Mouse (Mus musculus) liver, adult 2 months (tissue): ENCODE measurements around the gene Tph2. TPM values are rescaled to one million over a fixed set of nuclear protein-coding genes. Genes with fewer than 3 reads are reported as not detected.

Experiments used
- DNase-seq: peaks from one replicate; pipeline ENCODE4 v3.0.0-alpha.2; 2011; ENCODE audit warnings: low read depth, low spot score; ENCODE audit errors: extremely low read depth
- H3K27ac ChIP-seq: fragments of 200-500 bp; replicated peaks from 2 replicates; pipeline ENCODE4 v1.5.1; 2012; ENCODE audit warnings: low read depth, mild to moderate bottlenecking, control low read depth, inconsistent platforms, low read length; ENCODE audit not compliant: insufficient read depth
- H3K27me3 ChIP-seq: fragments of 200-500 bp; 2 replicates; pipeline ENCODE4 v1.6.1; 2012; ENCODE audit warnings: mild to moderate bottlenecking, moderate library complexity, low read length, inconsistent platforms; ENCODE audit not compliant: control insufficient read depth, insufficient read depth
- H3K36me3 ChIP-seq: fragments of 200-500 bp; 2 replicates; pipeline ENCODE4 v1.6.1; 2012; ENCODE audit warnings: low read length, inconsistent platforms; ENCODE audit not compliant: control insufficient read depth, insufficient read depth
- H3K4me1 ChIP-seq: fragments of 200-500 bp; 2 replicates; pipeline ENCODE4 v1.6.1; 2011; ENCODE audit warnings: low read length; ENCODE audit not compliant: control insufficient read depth, insufficient read depth
- H3K4me3 ChIP-seq: fragments of 200-500 bp; 2 replicates; pipeline ENCODE4 v1.5.1; 2011; ENCODE audit warnings: low read depth, mild to moderate bottlenecking, control low read depth, low read length, moderate library complexity; ENCODE audit not compliant: insufficient read depth
- H3K79me2 ChIP-seq: fragments of 200-500 bp; 2 replicates; pipeline ENCODE4 v1.6.1; 2012; ENCODE audit warnings: inconsistent platforms, mild to moderate bottlenecking, low read length, moderate library complexity; ENCODE audit not compliant: control insufficient read depth, insufficient read depth
- H3K9ac ChIP-seq: fragments of 200-500 bp; 2 replicates; pipeline ENCODE4 v1.6.1; 2012; ENCODE audit warnings: low read depth, mild to moderate bottlenecking, control low read depth, inconsistent platforms, low read length
- CTCF ChIP-seq: fragments of 200-500 bp; IDR thresholded peaks from 2 replicates; pipeline ENCODE4 v1.5.1; 2011; ENCODE audit warnings: low read depth, low read length, control low read depth
- POLR2A ChIP-seq: fragments of 200-500 bp; IDR thresholded peaks from 2 replicates; pipeline ENCODE4 v1.6.1; 2011; ENCODE audit warnings: low read length, control low read depth; ENCODE audit not compliant: insufficient read depth; ENCODE audit errors: extremely low read depth
- WGBS: fragments of 180-500 bp; shearing (Covaris S2); methylation state at CpG from one replicate; pipeline ENCODE4 v1.1.7; 2018; 5-methylcytosine and 5-hydroxymethylcytosine counted together
- polyA plus RNA-seq: library from polyadenylated mRNA; depleted of rRNA; stranded (reverse); fragments of >200 nt; gene quantifications from 2 replicates; pipeline ENCODE4 v1.2.3, GENCODE M21; 2012; rRNA removed
- total RNA-seq: library from RNA; depleted of rRNA; stranded (reverse); fragments of >200 nt; gene quantifications from 2 replicates; pipeline ENCODE4 v1.2.3, GENCODE M21; 2014; rRNA removed

Tph2 gene
- total RNA-seq (not detected in 2 replicates), polyA plus RNA-seq (not detected in 2 replicates)

DNA sequence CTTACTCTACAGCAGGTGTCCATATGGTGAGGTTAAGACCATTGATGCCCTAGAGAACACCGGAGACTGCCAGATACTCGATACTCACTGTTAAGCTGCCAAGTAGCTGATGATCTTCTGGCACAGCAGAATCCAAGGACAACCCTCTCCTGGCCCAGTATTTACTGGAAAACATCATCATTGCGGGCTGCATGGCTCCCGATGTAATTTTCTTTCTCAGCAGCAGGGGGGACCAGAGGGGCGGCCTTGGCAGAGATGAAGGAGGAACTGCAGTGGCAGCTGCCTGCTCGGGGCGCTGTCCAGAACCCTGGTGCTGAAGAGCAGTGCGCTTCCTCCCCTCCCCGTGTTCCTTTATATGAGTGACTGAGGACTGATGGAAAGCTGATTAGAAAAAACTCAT lies at the start of gene Tph2:
Gene Tph2 (minus strand): TSS at position 326 of the 400 bp plus-strand sequence.
- WGBS = 6% methylated on average over 9 of the region's 9 CpGs
- H3K36me3 ChIP-seq = no peaks in the 10 kb centered on the region
- H3K27ac ChIP-seq = no peak within 1 kb of the TSS
- DNase-seq = no peak
- H3K27me3 ChIP-seq = 0 out of 2 replicates have a peak, but pooled peaks cover 3% of the 10 kb centered on the region
- H3K9ac ChIP-seq = no peak within 1 kb of the TSS
- H3K4me3 ChIP-seq = no peak within 1 kb of the TSS
- H3K79me2 ChIP-seq = no peaks in the 10 kb centered on the region
- TF ChIP-seq CTCF (no peak), POLR2A (no peak)
- no peaks in the 10 kb centered on the region for H3K4me1 ChIP-seq

DNA sequence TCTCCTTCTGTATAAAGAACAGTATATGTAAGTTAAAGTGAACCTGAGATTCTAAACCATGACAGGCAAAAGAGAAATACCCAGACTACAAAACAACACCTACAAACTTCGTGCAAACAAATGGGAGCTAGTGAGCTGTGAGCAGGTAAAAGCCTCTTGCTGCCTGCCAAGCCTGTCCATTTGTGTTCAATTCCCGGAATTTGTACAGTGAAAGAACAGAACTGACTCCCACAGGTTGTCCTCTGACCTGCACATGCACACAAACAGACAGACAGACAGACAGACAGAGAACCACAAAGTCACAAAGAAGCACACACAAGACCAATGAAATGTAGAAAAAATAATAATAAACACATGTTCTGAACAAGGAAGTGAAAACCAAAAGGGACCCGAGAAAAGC lies 49.0 kb upstream of the Tph2 start:
- no peaks in the 10 kb centered on the region for H3K27me3 ChIP-seq
- H3K4me1 ChIP-seq = peaks cover 19% of the 10 kb centered on the region
- 28% methylated on average over 3 of the region's 3 CpGs for WGBS
- TF ChIP-seq POLR2A (no peak), CTCF (no peak)
- peak overlapping the region; percentile 85 for H3K27ac ChIP-seq
- H3K79me2 ChIP-seq = peaks cover 20% of the 10 kb centered on the region
- H3K36me3 ChIP-seq = peaks cover 28% of the 10 kb centered on the region
- H3K4me3 ChIP-seq = no peak overlapping the region
- no peak overlapping the region for H3K9ac ChIP-seq
- DNase-seq = peak; percentile 88

DNA sequence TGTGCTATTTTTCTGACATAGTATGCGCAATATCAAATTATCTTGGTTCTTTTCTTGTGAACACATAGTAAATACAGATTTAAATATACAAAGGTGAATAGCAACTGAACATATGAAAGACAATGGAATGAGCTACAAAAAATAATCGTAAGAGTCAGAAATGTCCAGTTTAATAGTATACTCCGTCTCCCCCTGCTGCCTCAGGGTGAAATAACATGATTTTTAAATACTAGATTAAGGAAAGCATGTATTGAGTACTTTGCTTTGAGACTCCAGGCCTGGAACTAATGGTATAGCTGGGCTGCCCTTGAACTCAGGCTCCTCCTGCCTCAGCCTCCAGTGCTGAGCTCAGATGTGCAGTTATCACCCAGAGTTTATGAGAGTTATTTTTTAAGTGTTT lies 47.7 kb upstream of the Tph2 start:
- H3K4me3 ChIP-seq = no peak overlapping the region
- no peak overlapping the region for H3K9ac ChIP-seq
- peaks cover 10% of the 10 kb centered on the region; the same call in 1 of the 2 replicates for H3K4me1 ChIP-seq
- H3K79me2 ChIP-seq = peaks cover 23% of the 10 kb centered on the region
- no peak overlapping the region for H3K27ac ChIP-seq
- DNase-seq = no peak
- TF ChIP-seq POLR2A = no peak
- TF ChIP-seq CTCF = no peak
- peaks cover 28% of the 10 kb centered on the region for H3K36me3 ChIP-seq
- 87% methylated on average over 3 of the region's 3 CpGs for WGBS
- no peaks in the 10 kb centered on the region for H3K27me3 ChIP-seq

DNA sequence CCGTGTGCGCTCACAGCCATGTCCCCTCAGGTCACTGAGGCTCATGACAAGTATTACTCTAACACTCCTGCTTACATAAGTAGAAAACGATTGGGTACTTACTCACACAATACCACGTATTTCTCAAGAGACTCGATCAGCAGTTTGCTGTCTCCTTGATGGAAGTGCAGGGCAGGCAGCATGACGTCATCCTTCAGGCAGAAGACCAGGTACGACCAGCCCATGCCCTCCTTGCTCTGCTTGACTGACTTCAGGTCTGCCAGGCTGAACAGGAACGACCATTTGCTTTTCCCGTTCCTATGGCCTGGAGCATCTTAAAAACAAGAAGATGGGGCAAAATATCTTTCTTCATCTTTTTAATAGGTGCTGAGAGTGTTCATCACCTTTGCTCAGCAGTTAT lies 44.2 kb upstream of the Tph2 start:
- 87% methylated on average over 9 of the region's 9 CpGs for WGBS
- Histone ChIP-seq H3K9ac (no peak overlapping the region), H3K4me3 (no peak overlapping the region), H3K4me1 (peaks cover 4% of the 10 kb centered on the region; the same call in 1 of the 2 replicates), H3K27ac (no peak overlapping the region), H3K79me2 (peaks cover 16% of the 10 kb centered on the region), H3K27me3 (no peaks in the 10 kb centered on the region), H3K36me3 (peaks cover 25% of the 10 kb centered on the region)
- TF ChIP-seq CTCF = no peak
- TF ChIP-seq POLR2A = no peak
- DNase-seq = no peak

DNA sequence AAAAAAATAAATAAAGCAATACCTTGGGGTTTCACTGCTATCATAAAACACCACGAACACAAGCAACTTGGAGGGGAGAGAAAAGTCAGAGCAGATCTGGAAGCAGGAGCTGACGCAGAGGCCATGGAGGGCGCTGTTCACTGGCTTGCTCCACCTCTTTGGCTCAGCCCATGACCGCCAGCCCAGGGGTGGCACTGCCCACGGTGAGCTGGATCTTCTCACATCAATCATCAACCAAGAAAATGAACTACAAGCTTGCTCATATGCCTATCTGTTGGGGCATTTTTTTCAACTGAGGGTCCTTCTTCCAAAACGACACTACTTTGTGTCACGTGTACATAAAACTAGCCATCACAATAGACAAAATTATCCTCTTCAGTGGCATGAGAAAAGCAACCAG lies 41.8 kb upstream of the Tph2 start:
- H3K27ac ChIP-seq = no peak overlapping the region
- H3K4me1 ChIP-seq = no peaks in the 10 kb centered on the region; the same call in 1 of the 2 replicates
- no peak for DNase-seq
- peaks cover 13% of the 10 kb centered on the region; the same call in 1 of the 2 replicates for H3K79me2 ChIP-seq
- no peak overlapping the region for H3K9ac ChIP-seq
- no peaks in the 10 kb centered on the region for H3K27me3 ChIP-seq
- WGBS = 64% methylated on average over 7 of the region's 7 CpGs
- TF ChIP-seq POLR2A (no peak), CTCF (peak; percentile 9; the same call in 1 of the 2 replicates)
- no peak overlapping the region for H3K4me3 ChIP-seq
- peaks cover 24% of the 10 kb centered on the region for H3K36me3 ChIP-seq

DNA sequence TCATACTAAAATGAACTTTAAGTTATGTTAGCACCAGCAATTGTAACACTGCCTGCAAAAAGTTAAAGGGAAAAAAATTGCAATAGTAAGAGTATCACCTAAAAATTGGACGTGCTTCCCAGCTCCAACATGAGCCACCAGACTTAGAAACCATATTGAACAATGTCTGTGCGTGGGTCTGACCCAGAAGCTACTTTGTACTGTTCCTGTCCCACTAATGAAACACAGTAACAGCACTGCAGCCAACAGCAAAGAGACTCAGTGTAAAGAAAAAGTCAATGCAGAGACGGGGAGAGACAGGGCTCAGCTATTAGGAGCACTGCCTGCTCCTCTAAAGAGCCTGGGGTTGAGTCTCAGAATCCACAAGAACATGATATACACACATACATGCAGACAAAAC lies 39.0 kb upstream of the Tph2 start:
- 73% methylated on average over 3 of the region's 3 CpGs for WGBS

More for the DNA sequence above, 39.0 kb upstream of the Tph2 start:
- no peak for TF ChIP-seq POLR2A
- TF ChIP-seq CTCF = no peak
- no peak overlapping the region for H3K9ac ChIP-seq
- no peak overlapping the region for H3K4me3 ChIP-seq
- no peak for DNase-seq
- H3K79me2 ChIP-seq = peaks cover 9% of the 10 kb centered on the region; the same call in 1 of the 2 replicates
- no peak overlapping the region for H3K27ac ChIP-seq
- no peaks in the 10 kb centered on the region for H3K27me3 ChIP-seq
- no peaks in the 10 kb centered on the region; the same call in 1 of the 2 replicates for H3K4me1 ChIP-seq
- H3K36me3 ChIP-seq = peaks cover 29% of the 10 kb centered on the region
